Mouse (Mus musculus) limb, embryonic 12.5 days (tissue): ENCODE measurements around the gene Ipcef1. TPM values are rescaled to one million over a fixed set of nuclear protein-coding genes. Genes with fewer than 3 reads are reported as not detected.

Experiments used
- ATAC-seq: fragments of 200-750 bp; cut with Nextera tagmentation; 2 replicates; pipeline ENCODE4 v1.8.0; 2017; ENCODE audit warnings: low read depth, moderate TSS enrichment; ENCODE audit not compliant: insufficient number of reproducible peaks, insufficient read depth, low FRiP score, low TSS enrichment
- H3K27ac ChIP-seq: fragments of 300-500 bp; sonication (generic); 2 replicates; pipeline ENCODE4 v1.5.1; 2016; ENCODE audit warnings: mild to moderate bottlenecking, moderate library complexity
- H3K27me3 ChIP-seq: fragments of 300-500 bp; sonication (generic); 2 replicates; pipeline ENCODE4 v1.6.1; 2016; ENCODE audit warnings: mild to moderate bottlenecking, moderate library complexity
- H3K36me3 ChIP-seq: fragments of 300-500 bp; sonication (generic); 2 replicates; pipeline ENCODE4 v1.6.1; 2016; ENCODE audit warnings: mild to moderate bottlenecking, moderate library complexity
- H3K4me1 ChIP-seq: fragments of 300-500 bp; sonication (generic); replicated peaks from 2 replicates; pipeline ENCODE4 v1.6.1; 2016
- H3K4me2 ChIP-seq: fragments of 300-500 bp; sonication (generic); 2 replicates; pipeline ENCODE4 v1.6.1; 2016; ENCODE audit warnings: mild to moderate bottlenecking, moderate library complexity
- H3K4me3 ChIP-seq: fragments of 300-500 bp; sonication (generic); replicated peaks from 2 replicates; pipeline ENCODE4 v1.5.1; 2016; ENCODE audit warnings: mild to moderate bottlenecking
- H3K9ac ChIP-seq: fragments of 300-500 bp; sonication (generic); replicated peaks from 2 replicates; pipeline ENCODE4 v1.6.1; 2016; ENCODE audit warnings: mild to moderate bottlenecking, moderate library complexity
- H3K9me3 ChIP-seq: fragments of 300-500 bp; sonication (generic); 2 replicates; pipeline ENCODE4 v1.6.1; 2016; ENCODE audit warnings: mild to moderate bottlenecking, moderate library complexity
- WGBS: fragments of 180-500 bp; shearing (Covaris S2); methylation state at CpG from one replicate; pipeline ENCODE4 v1.1.7; 2016; 5-methylcytosine and 5-hydroxymethylcytosine counted together
- polyA plus RNA-seq: library from polyadenylated mRNA; unstranded; fragments of >200 nt; fragmentation: Nextera tagmentation; extraction: Ambion mirVana; gene quantifications from 2 replicates; pipeline ENCODE4 v1.2.1, GENCODE M21; 2016

Gene Ipcef1
- polyA plus RNA-seq, 1 experiment from 2014 or later = 0.61 TPM

- Histone ChIP-seq H3K27me3 (no peaks in the 10 kb centered on the region), H3K4me3 (no peak overlapping the region), H3K36me3 (no peaks in the 10 kb centered on the region), H3K9me3 (no peaks in the 10 kb centered on the region), H3K4me2 (no peak overlapping the region), H3K9ac (no peak overlapping the region), H3K4me1 (no peaks in the 10 kb centered on the region), H3K27ac (no peak overlapping the region)
- WGBS = 79% methylated on average over 8 of the region's 8 CpGs
- no peak for ATAC-seq
Observed at GRCm38 (mm10) chr10:6967588-6968242, 84.6 kb downstream of the Ipcef1 start.

- Histone ChIP-seq H3K27me3 (no peaks in the 10 kb centered on the region), H3K4me1 (no peaks in the 10 kb centered on the region), H3K4me2 (no peak overlapping the region), H3K27ac (no peak overlapping the region), H3K9me3 (no peaks in the 10 kb centered on the region), H3K9ac (no peak overlapping the region), H3K36me3 (no peaks in the 10 kb centered on the region), H3K4me3 (no peak overlapping the region)
- WGBS = 75% methylated on average over 5 of the region's 5 CpGs
- ATAC-seq = no peak
Observed at GRCm38 (mm10) chr10:6958791-6959190, 93.5 kb downstream of the Ipcef1 start.

- no peak overlapping the region for H3K4me3 ChIP-seq
- no peak for ATAC-seq
- H3K4me2 ChIP-seq = no peak overlapping the region
- H3K9ac ChIP-seq = no peak overlapping the region
- no peaks in the 10 kb centered on the region for H3K9me3 ChIP-seq
- WGBS = 83% methylated on average over 2 of the region's 2 CpGs
- H3K36me3 ChIP-seq = no peaks in the 10 kb centered on the region
- no peaks in the 10 kb centered on the region for H3K4me1 ChIP-seq
- H3K27me3 ChIP-seq = no peaks in the 10 kb centered on the region
- no peak overlapping the region for H3K27ac ChIP-seq
Observed at GRCm38 (mm10) chr10:6956357-6956756, 95.9 kb downstream of the Ipcef1 start.

DNA sequence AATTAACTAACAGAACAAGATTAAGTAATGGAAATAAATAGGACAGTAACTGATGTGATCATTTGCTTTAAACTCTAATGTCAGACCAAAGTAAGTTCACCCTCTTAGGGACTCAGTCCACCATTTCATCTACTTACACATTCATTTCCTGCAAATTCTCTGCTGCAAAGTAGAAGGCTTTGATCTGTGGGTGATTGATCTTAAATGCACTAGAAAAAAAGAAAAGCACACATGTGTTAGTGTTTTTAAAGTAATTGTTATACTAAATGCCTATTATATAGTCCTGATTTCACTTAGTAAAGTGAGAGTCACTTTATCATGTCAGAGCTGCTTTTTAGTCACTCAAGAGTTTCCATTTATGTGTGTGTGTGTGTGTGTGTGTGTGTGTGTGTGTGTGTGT, 97.7 kb downstream of the Ipcef1 start:
- H3K9me3 ChIP-seq = no peaks in the 10 kb centered on the region
- H3K27ac ChIP-seq = no peak overlapping the region
- H3K4me3 ChIP-seq = no peak overlapping the region
- no peak overlapping the region for H3K4me2 ChIP-seq
- no peaks in the 10 kb centered on the region for H3K4me1 ChIP-seq
- no peaks in the 10 kb centered on the region for H3K27me3 ChIP-seq
- H3K9ac ChIP-seq = no peak overlapping the region
- no peaks in the 10 kb centered on the region for H3K36me3 ChIP-seq
- no peak for ATAC-seq

GRCm38 (mm10) chr10:6953115-6953514, 99.2 kb downstream of the Ipcef1 start:
- no peaks in the 10 kb centered on the region for H3K36me3 ChIP-seq
- H3K4me1 ChIP-seq = no peaks in the 10 kb centered on the region
- H3K9ac ChIP-seq = no peak overlapping the region
- 80% methylated on average over 1 of the region's 1 CpGs for WGBS
- no peak overlapping the region for H3K4me2 ChIP-seq
- ATAC-seq = no peak
- H3K27ac ChIP-seq = no peak overlapping the region
- H3K9me3 ChIP-seq = no peaks in the 10 kb centered on the region
- H3K4me3 ChIP-seq = no peak overlapping the region
- H3K27me3 ChIP-seq = no peaks in the 10 kb centered on the region

GRCm38 (mm10) chr10:6936671-6937425, 115.4 kb downstream of the Ipcef1 start:
- no peak overlapping the region for H3K27ac ChIP-seq
- no peak overlapping the region for H3K9ac ChIP-seq
- no peaks in the 10 kb centered on the region for H3K9me3 ChIP-seq
- no peaks in the 10 kb centered on the region for H3K27me3 ChIP-seq
- no peak overlapping the region for H3K4me2 ChIP-seq
- H3K36me3 ChIP-seq = no peaks in the 10 kb centered on the region
- H3K4me3 ChIP-seq = no peak overlapping the region
- no peaks in the 10 kb centered on the region for H3K4me1 ChIP-seq
- WGBS = 86% methylated on average over 4 of the region's 4 CpGs
- no peak for ATAC-seq

GRCm38 (mm10) chr10:6934776-6935175, 117.5 kb downstream of the Ipcef1 start:
- ATAC-seq = no peak
- no peak overlapping the region for H3K9ac ChIP-seq
- no peaks in the 10 kb centered on the region for H3K9me3 ChIP-seq
- H3K4me2 ChIP-seq = no peak overlapping the region
- H3K27ac ChIP-seq = no peak overlapping the region
- no peaks in the 10 kb centered on the region for H3K36me3 ChIP-seq
- H3K27me3 ChIP-seq = no peaks in the 10 kb centered on the region
- H3K4me1 ChIP-seq = no peaks in the 10 kb centered on the region
- no peak overlapping the region for H3K4me3 ChIP-seq
- 61% methylated on average over 3 of the region's 3 CpGs for WGBS

DNA sequence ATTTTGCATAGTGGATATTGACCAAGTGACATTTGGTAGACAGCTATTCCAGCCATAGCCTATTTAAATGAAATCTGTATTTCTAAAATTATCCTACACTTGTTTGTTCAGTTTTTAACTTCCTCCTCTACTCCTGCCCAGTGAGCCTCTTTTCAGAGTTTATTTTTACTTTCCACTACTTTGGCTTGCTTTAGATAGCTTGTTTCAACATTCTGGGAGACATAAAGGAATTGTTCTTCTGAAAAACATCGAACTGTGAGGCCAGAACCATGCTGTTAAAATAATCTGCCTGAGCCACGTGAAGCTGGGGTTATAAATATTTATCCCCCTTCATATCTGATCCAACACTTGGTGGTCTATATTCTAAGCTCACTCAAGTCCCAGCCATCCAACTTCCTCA, 121.4 kb downstream of the Ipcef1 start:
- Histone ChIP-seq H3K9ac (no peak overlapping the region), H3K9me3 (no peaks in the 10 kb centered on the region), H3K27me3 (no peaks in the 10 kb centered on the region), H3K36me3 (no peaks in the 10 kb centered on the region), H3K27ac (no peak overlapping the region), H3K4me1 (no peaks in the 10 kb centered on the region), H3K4me3 (no peak overlapping the region), H3K4me2 (no peak overlapping the region)
- 77% methylated on average over 2 of the region's 2 CpGs for WGBS
- ATAC-seq = no peak

GRCm38 (mm10) chr10:6930398-6930797, 121.9 kb downstream of the Ipcef1 start:
- no peak overlapping the region for H3K4me3 ChIP-seq
- ATAC-seq = no peak
- no peaks in the 10 kb centered on the region for H3K4me1 ChIP-seq
- WGBS = 89% methylated on average over 1 of the region's 1 CpGs
- no peak overlapping the region for H3K27ac ChIP-seq
- H3K9me3 ChIP-seq = no peaks in the 10 kb centered on the region
- no peak overlapping the region for H3K9ac ChIP-seq
- H3K4me2 ChIP-seq = no peak overlapping the region
- H3K27me3 ChIP-seq = no peaks in the 10 kb centered on the region
- H3K36me3 ChIP-seq = no peaks in the 10 kb centered on the region

GRCm38 (mm10) chr10:6928905-6929304, 123.4 kb downstream of the Ipcef1 start:
- no peaks in the 10 kb centered on the region for H3K9me3 ChIP-seq
- H3K4me2 ChIP-seq = no peak overlapping the region
- H3K9ac ChIP-seq = no peak overlapping the region
- H3K4me3 ChIP-seq = no peak overlapping the region
- H3K4me1 ChIP-seq = no peaks in the 10 kb centered on the region
- no peaks in the 10 kb centered on the region for H3K36me3 ChIP-seq
- no peaks in the 10 kb centered on the region for H3K27me3 ChIP-seq
- no peak for ATAC-seq
- 63% methylated on average over 1 of the region's 1 CpGs for WGBS
- H3K27ac ChIP-seq = no peak overlapping the region

GRCm38 (mm10) chr10:6927600-6928223, 124.6 kb downstream of the Ipcef1 start:
- no peak for ATAC-seq
- Histone ChIP-seq H3K4me1 (no peaks in the 10 kb centered on the region), H3K27ac (no peak overlapping the region), H3K9ac (no peak overlapping the region), H3K4me3 (no peak overlapping the region), H3K4me2 (no peak overlapping the region), H3K36me3 (no peaks in the 10 kb centered on the region), H3K9me3 (no peaks in the 10 kb centered on the region), H3K27me3 (no peaks in the 10 kb centered on the region)
- WGBS = 85% methylated on average over 4 of the region's 4 CpGs
